ENCODE assay signal across 10 mouse cellular contexts in genomic region chr4:125915166-125915565, GRCm38 (mm10).
A peak's percentile ranks its signal among the peaks of the same experiment; 100 is the strongest.
DNase-seq lines count a peak whose midpoint lies in the region; ATAC-seq and TF ChIP-seq lines count a peak whose summit lies in the region.
"Had no signal": no experiment of that assay in that cellular context is flagged by ENCODE, and none has a peak within 500 bp of the region (broad histone marks: within the 10 kb centered on the region; RNA-seq: fewer than 3 reads in every experiment).

No protein-coding gene starts in this region.

- TF ChIP-seq CTCF in liver, postnatal 0 days (IDR thresholded peaks at IDR 0.05; ENCODE audit: low read depth): peak; percentile 40
- TF ChIP-seq CTCF in midbrain, postnatal 0 days (IDR thresholded peaks at IDR 0.05): peak; percentile 66

- no peak overlapping the region for H3K27ac ChIP-seq in forebrain, embryonic 14.5 days (ENCODE audit: low read depth, low read length)
- H3K27ac ChIP-seq in forebrain, embryonic 15.5 days (replicated peaks): no peak overlapping the region
- no peak overlapping the region for H3K27ac ChIP-seq in liver, postnatal 0 days (ENCODE audit: low read depth)
- no peak overlapping the region for H3K27ac ChIP-seq in liver, embryonic 12.5 days
- no peak overlapping the region for H3K27ac ChIP-seq in midbrain, postnatal 0 days (ENCODE audit: low read depth, low read length)

- no peak overlapping the region for H3K9ac ChIP-seq in forebrain, embryonic 14.5 days (ENCODE audit: low read length)
- H3K9ac ChIP-seq in forebrain, embryonic 15.5 days (replicated peaks): no peak overlapping the region
- no peak overlapping the region for H3K9ac ChIP-seq in liver, postnatal 0 days (replicated peaks)
- H3K9ac ChIP-seq in liver, embryonic 12.5 days: no peak overlapping the region
- no peak overlapping the region for H3K9ac ChIP-seq in midbrain, postnatal 0 days (replicated peaks; ENCODE audit: low read length, poor library complexity, severe bottlenecking)

- WGBS in forebrain, embryonic 14.5 days: 40% methylated on average over 8 of the region's 8 CpGs
- 32% methylated on average over 8 of the region's 8 CpGs for WGBS in forebrain, embryonic 15.5 days
- 46% methylated on average over 8 of the region's 8 CpGs for WGBS in liver, postnatal 0 days (ENCODE audit: insufficient replicate concordance)
- WGBS in liver, embryonic 12.5 days (ENCODE audit: insufficient replicate concordance): 28% methylated on average over 8 of the region's 8 CpGs
- WGBS in midbrain, postnatal 0 days: 35% methylated on average over 8 of the region's 8 CpGs

- no peaks in the 10 kb centered on the region for H3K4me1 ChIP-seq in forebrain, embryonic 14.5 days (ENCODE audit: control insufficient read depth, insufficient read depth, low read length)
- H3K4me1 ChIP-seq in forebrain, embryonic 15.5 days: no peaks in the 10 kb centered on the region
- no peaks in the 10 kb centered on the region for H3K4me1 ChIP-seq in liver, postnatal 0 days (ENCODE audit: insufficient read depth)
- H3K4me1 ChIP-seq in liver, embryonic 12.5 days: no peaks in the 10 kb centered on the region
- H3K4me1 ChIP-seq in midbrain, postnatal 0 days (ENCODE audit: insufficient read depth, low read length): no peaks in the 10 kb centered on the region

- no peak for ATAC-seq in forebrain, embryonic 14.5 days
- ATAC-seq in forebrain, embryonic 15.5 days (replicated peaks): no peak
- ATAC-seq in liver, postnatal 0 days: no peak
- ATAC-seq in liver, embryonic 12.5 days: no peak
- ATAC-seq in midbrain, postnatal 0 days (ENCODE audit: low FRiP score): no peak

- H3K9me3 ChIP-seq in forebrain, embryonic 14.5 days (replicated peaks; ENCODE audit: control insufficient read depth, low read length): no peaks in the 10 kb centered on the region
- H3K9me3 ChIP-seq in forebrain, embryonic 15.5 days: no peaks in the 10 kb centered on the region
- no peaks in the 10 kb centered on the region for H3K9me3 ChIP-seq in liver, postnatal 0 days (ENCODE audit: low read length)
- no peaks in the 10 kb centered on the region for H3K9me3 ChIP-seq in liver, embryonic 12.5 days (replicated peaks)
- H3K9me3 ChIP-seq in midbrain, postnatal 0 days (ENCODE audit: low read length): no peaks in the 10 kb centered on the region

- H3K27me3 ChIP-seq in forebrain, embryonic 14.5 days (replicated peaks; ENCODE audit: control insufficient read depth, insufficient read depth, low read length): 0 out of 2 replicates have a peak, but pooled peaks cover 7% of the 10 kb centered on the region
- H3K27me3 ChIP-seq in forebrain, embryonic 15.5 days: peaks cover 12% of the 10 kb centered on the region
- no peaks in the 10 kb centered on the region for H3K27me3 ChIP-seq in liver, postnatal 0 days (ENCODE audit: insufficient read depth, low read length)
- H3K27me3 ChIP-seq in liver, embryonic 12.5 days (replicated peaks): peaks cover 41% of the 10 kb centered on the region
- H3K27me3 ChIP-seq in midbrain, postnatal 0 days (ENCODE audit: insufficient read depth, low read length): no peaks in the 10 kb centered on the region; the same call in 1 of the 2 replicates

- no peak overlapping the region for H3K4me2 ChIP-seq in forebrain, embryonic 14.5 days (ENCODE audit: low read length)
- no peak overlapping the region for H3K4me2 ChIP-seq in forebrain, embryonic 15.5 days (replicated peaks)
- H3K4me2 ChIP-seq in liver, postnatal 0 days (ENCODE audit: low read depth, low read length): no peak overlapping the region
- no peak overlapping the region for H3K4me2 ChIP-seq in liver, embryonic 12.5 days
- H3K4me2 ChIP-seq in midbrain, postnatal 0 days (ENCODE audit: low read depth, low read length, poor library complexity, severe bottlenecking): no peak overlapping the region

- no peak for TF ChIP-seq EP300 in liver, postnatal 0 days (IDR thresholded peaks at IDR 0.05; ENCODE audit: low read depth)

- H3K4me3 ChIP-seq in forebrain, embryonic 14.5 days (ENCODE audit: low read depth, low read length): no peak overlapping the region
- H3K4me3 ChIP-seq in forebrain, embryonic 15.5 days: no peak overlapping the region
- no peak overlapping the region for H3K4me3 ChIP-seq in liver, postnatal 0 days (ENCODE audit: low read depth, low read length)
- H3K4me3 ChIP-seq in liver, embryonic 12.5 days: no peak overlapping the region
- H3K4me3 ChIP-seq in midbrain, postnatal 0 days (ENCODE audit: low read depth, low read length): no peak overlapping the region

- DNase-seq in forebrain, embryonic 14.5 days (ENCODE audit: low spot score): peak; percentile 33
- no peak for DNase-seq in liver, postnatal 0 days
- DNase-seq in ZHBTc4 (ENCODE audit: low read depth, low spot score): peak; percentile 36
- no peak for DNase-seq in midbrain, postnatal 0 days (ENCODE audit: low spot score)
- no peak for DNase-seq in MN1 (ENCODE audit: low spot score)
- no peak for DNase-seq in adrenal gland, adult 8-10 months
- DNase-seq: cerebellum, adult 18-20 months; kidney, adult 11 months had no signal

- no peaks in the 10 kb centered on the region for H3K36me3 ChIP-seq in forebrain, embryonic 14.5 days (ENCODE audit: control insufficient read depth, insufficient read depth, low read length)
- H3K36me3 ChIP-seq in forebrain, embryonic 15.5 days: no peaks in the 10 kb centered on the region
- H3K36me3 ChIP-seq in liver, postnatal 0 days (replicated peaks; ENCODE audit: insufficient read depth, low read length): no peaks in the 10 kb centered on the region
- no peaks in the 10 kb centered on the region for H3K36me3 ChIP-seq in liver, embryonic 12.5 days
- H3K36me3 ChIP-seq in midbrain, postnatal 0 days (ENCODE audit: insufficient read depth, low read length): no peaks in the 10 kb centered on the region

Comparison
In these comparisons a context has a peak if more than half of its experiments do, and no peak if none do; other contexts are left out.
1. DNase-seq: peak in forebrain, embryonic 14.5 days (single experiment) and ZHBTc4 (single experiment); none in liver, postnatal 0 days (single experiment), midbrain, postnatal 0 days (single experiment), MN1 (single experiment) and adrenal gland, adult 8-10 months (single experiment).